Mouse (Mus musculus): ENCODE results near the gene Ptcd2.
A peak's percentile ranks its signal among the peaks of the same experiment; 100 is the strongest.
"Not testable (repeated sequence)": the region's sequence is repeated elsewhere in the genome, so short reads cannot be mapped to it uniquely, and the experiment has no call there.

Ptcd2 gene

GRCm38 (mm10) chr13:99355072-99355471 lies 10.6 kb upstream of the Ptcd2 start:
- no peak for DNase-seq

- DNase-seq, result no peak
Measured at GRCm38 (mm10) chr13:99353490-99353851, 9.0 kb upstream of the Ptcd2 start.

GRCm38 (mm10) chr13:99352758-99353489 lies 8.4 kb upstream of the Ptcd2 start:
- peak; percentile 86 to 94 for DNase-seq

- DNase-seq, result no peak
Measured at GRCm38 (mm10) chr13:99351596-99351995, 7.1 kb upstream of the Ptcd2 start.

- no peak for DNase-seq
Measured at GRCm38 (mm10) chr13:99351186-99351585, 6.7 kb upstream of the Ptcd2 start.

GRCm38 (mm10) chr13:99350009-99350408 lies 5.5 kb upstream of the Ptcd2 start:
- DNase-seq, result no peak

GRCm38 (mm10) chr13:99343876-99344598 lies 468 bp downstream of the Ptcd2 start:
- no peak for DNase-seq

GRCm38 (mm10) chr13:99341504-99341903 lies 3.0 kb downstream of the Ptcd2 start:
- DNase-seq, result no peak

- DNase-seq, result no peak
Measured at GRCm38 (mm10) chr13:99337510-99337909, 7.0 kb downstream of the Ptcd2 start.

- DNase-seq, result no peak
Measured at GRCm38 (mm10) chr13:99331255-99331654, 13.2 kb downstream of the Ptcd2 start.

GRCm38 (mm10) chr13:99324337-99324685 lies 20.2 kb downstream of the Ptcd2 start:
- DNase-seq, result not testable (repeated sequence)

- no peak for DNase-seq
Measured at GRCm38 (mm10) chr13:99323632-99324336, 20.7 kb downstream of the Ptcd2 start.

- DNase-seq, result not testable (repeated sequence)
Measured at GRCm38 (mm10) chr13:99322915-99323314, 21.6 kb downstream of the Ptcd2 start.

GRCm38 (mm10) chr13:99320453-99320852 lies 24.1 kb downstream of the Ptcd2 start:
- no peak for DNase-seq

GRCm38 (mm10) chr13:99317058-99317457 lies 27.4 kb downstream of the Ptcd2 start:
- no peak for DNase-seq

- DNase-seq, result no peak
Measured at GRCm38 (mm10) chr13:99316366-99316765, 28.1 kb downstream of the Ptcd2 start.

- no peak for DNase-seq
Measured at GRCm38 (mm10) chr13:99314657-99315181, 29.8 kb downstream of the Ptcd2 start.

- DNase-seq, result no peak
Measured at GRCm38 (mm10) chr13:99314098-99314497, 30.4 kb downstream of the Ptcd2 start.

- DNase-seq, result no peak
Measured at GRCm38 (mm10) chr13:99308393-99308792, 36.1 kb downstream of the Ptcd2 start.

GRCm38 (mm10) chr13:99307930-99308359 lies 36.6 kb downstream of the Ptcd2 start:
- DNase-seq, result no peak

GRCm38 (mm10) chr13:99306164-99306563 lies 38.3 kb downstream of the Ptcd2 start:
- DNase-seq, result no peak

GRCm38 (mm10) chr13:99305186-99305585 lies 39.3 kb downstream of the Ptcd2 start:
- DNase-seq, result no peak

GRCm38 (mm10) chr13:99304365-99304764 lies 40.1 kb downstream of the Ptcd2 start:
- DNase-seq, result no peak

- no peak for DNase-seq
Measured at GRCm38 (mm10) chr13:99303846-99304245, 40.7 kb downstream of the Ptcd2 start.

All from thymus, postnatal 36 days (tissue).